Mouse (Mus musculus) liver, postnatal 0 days (tissue): Measurements from ENCODE around the gene Gm3402. TPM values are rescaled to one million over a fixed set of nuclear protein-coding genes. Genes with fewer than 3 reads are reported as not detected.
"Not testable (repeated sequence)": the region's sequence is repeated elsewhere in the genome, so short reads cannot be mapped to it uniquely, and the experiment has no call there.

Source experiments
- ATAC-seq: fragments of 200-750 bp; cut with Nextera tagmentation; 2 replicates; pipeline ENCODE4 v1.8.0; 2017; ENCODE audit warnings: mild to moderate bottlenecking, moderate library complexity
- DNase-seq: peaks from one replicate; pipeline ENCODE4 v3.0.0-alpha.2; 2016
- H3K27ac ChIP-seq: fragments of 300-500 bp; sonication (generic); 2 replicates; pipeline ENCODE4 v1.5.1; 2014; ENCODE audit warnings: antibody characterized with exemption, moderate library complexity, mild to moderate bottlenecking, low read depth
- H3K27me3 ChIP-seq: fragments of 300-500 bp; sonication (generic); 2 replicates; pipeline ENCODE4 v1.6.1; 2014; ENCODE audit warnings: low read length, control low read depth, mixed read lengths; ENCODE audit not compliant: insufficient read depth
- H3K36me3 ChIP-seq: fragments of 300-500 bp; sonication (generic); replicated peaks from 2 replicates; pipeline ENCODE4 v1.6.1; 2014; ENCODE audit warnings: mild to moderate bottlenecking, control low read depth, low read length, moderate library complexity, mixed read lengths; ENCODE audit not compliant: insufficient read depth
- H3K4me1 ChIP-seq: fragments of 300-500 bp; sonication (generic); 2 replicates; pipeline ENCODE4 v1.6.1; 2014; ENCODE audit warnings: antibody characterized with exemption, mild to moderate bottlenecking, control low read depth; ENCODE audit not compliant: insufficient read depth
- H3K4me2 ChIP-seq: fragments of 300-500 bp; sonication (generic); 2 replicates; pipeline ENCODE4 v1.6.1; 2014; ENCODE audit warnings: low read depth, mild to moderate bottlenecking, low read length, moderate library complexity, mixed read lengths
- H3K4me3 ChIP-seq: fragments of 300-500 bp; sonication (generic); 2 replicates; pipeline ENCODE4 v1.5.1; 2014; ENCODE audit warnings: low read depth, low read length
- H3K9ac ChIP-seq: fragments of 300-500 bp; sonication (generic); replicated peaks from 2 replicates; pipeline ENCODE4 v1.6.1; 2014; ENCODE audit warnings: mild to moderate bottlenecking, moderate library complexity
- H3K9me3 ChIP-seq: fragments of 300-500 bp; sonication (generic); 2 replicates; pipeline ENCODE4 v1.6.1; 2016; ENCODE audit warnings: mild to moderate bottlenecking, control low read depth, low read length, mixed read lengths
- CTCF ChIP-seq: sonication (generic); IDR thresholded peaks from 2 replicates; pipeline ENCODE4 v1.5.1; 2016; ENCODE audit warnings: antibody characterized with exemption, low read depth
- EP300 ChIP-seq: IDR thresholded peaks from 2 replicates; pipeline ENCODE4 v1.6.1; 2016; ENCODE audit warnings: antibody characterized with exemption, low read depth, mild to moderate bottlenecking
- WGBS: fragments of 180-500 bp; shearing (Covaris S2); extraction: QIAGEN DNeasy Blood & Tissue Kit; methylation state at CpG from one replicate; pipeline ENCODE4 v1.1.7; 2014; ENCODE audit not compliant: insufficient replicate concordance; 5-methylcytosine and 5-hydroxymethylcytosine counted together
- polyA plus RNA-seq: library from polyadenylated mRNA; unstranded; fragments of >200 nt; fragmentation: Nextera tagmentation; extraction: Ambion mirVana; gene quantifications from 2 replicates; pipeline ENCODE4 v1.2.1, GENCODE M21; 2015

Gm3402 gene
- polyA plus RNA-seq = not detected in 2 replicates

DNA sequence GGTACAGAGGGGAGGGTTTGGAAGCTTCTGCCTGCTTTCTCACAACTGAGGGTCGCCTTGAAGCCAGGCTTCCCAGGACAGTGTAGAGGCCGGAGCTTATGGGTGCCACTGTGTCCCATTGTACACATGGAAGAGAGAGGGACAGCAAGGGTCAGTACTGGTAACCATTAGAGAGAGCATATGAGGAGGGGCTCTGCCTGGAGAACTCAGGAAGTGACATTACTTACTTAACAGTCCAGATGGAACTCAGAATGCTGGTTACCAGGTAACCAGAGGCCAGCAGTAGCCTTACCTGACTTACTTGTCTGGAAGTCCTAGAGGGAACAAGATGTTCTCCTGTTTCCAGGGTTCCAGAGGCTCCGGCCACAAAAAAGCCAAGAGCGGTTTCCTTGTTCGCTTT is at the start of gene Gm3402:
TSS of gene Gm3402 (plus strand) at position 301 of the 400 bp plus-strand sequence.
- H3K36me3 ChIP-seq, H3K27ac ChIP-seq, H3K27me3 ChIP-seq, ATAC-seq, H3K4me2 ChIP-seq, H3K9me3 ChIP-seq, H3K4me3 ChIP-seq, DNase-seq, H3K9ac ChIP-seq, H3K4me1 ChIP-seq: not testable (repeated sequence)
- no CpG with 5 or more reads among the region's 5 CpGs for WGBS

DNA sequence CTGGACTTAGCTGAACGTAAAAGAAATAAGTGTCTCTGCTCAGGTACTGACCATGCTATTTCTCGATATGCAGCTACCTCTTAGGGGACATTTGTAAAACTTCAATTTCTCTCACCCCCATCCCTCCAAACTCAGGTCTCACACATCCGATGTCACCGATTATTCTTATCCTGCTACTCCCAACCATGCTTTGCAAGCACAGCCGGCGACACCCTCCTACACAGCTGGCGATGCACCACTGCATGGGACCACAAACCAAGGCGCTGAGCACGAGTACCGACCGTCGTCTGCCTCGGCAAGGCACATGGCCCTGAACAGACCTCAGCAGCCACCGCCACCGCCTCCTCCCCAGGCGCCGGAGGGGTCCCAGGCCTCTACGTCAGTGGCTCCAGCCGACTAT is 47.3 kb upstream of the Gm3402 start:
- Histone ChIP-seq H3K27me3 (no peaks in the 10 kb centered on the region), H3K9ac (no peak overlapping the region), H3K9me3 (no peaks in the 10 kb centered on the region), H3K4me2 (no peak overlapping the region), H3K4me1 (no peaks in the 10 kb centered on the region), H3K4me3 (no peak overlapping the region), H3K27ac (no peak overlapping the region), H3K36me3 (no peaks in the 10 kb centered on the region)
- ATAC-seq (no peak), DNase-seq (no peak)
- TF ChIP-seq EP300 (no peak), CTCF (no peak)
- WGBS = 84% methylated on average over 19 of the region's 19 CpGs

DNA sequence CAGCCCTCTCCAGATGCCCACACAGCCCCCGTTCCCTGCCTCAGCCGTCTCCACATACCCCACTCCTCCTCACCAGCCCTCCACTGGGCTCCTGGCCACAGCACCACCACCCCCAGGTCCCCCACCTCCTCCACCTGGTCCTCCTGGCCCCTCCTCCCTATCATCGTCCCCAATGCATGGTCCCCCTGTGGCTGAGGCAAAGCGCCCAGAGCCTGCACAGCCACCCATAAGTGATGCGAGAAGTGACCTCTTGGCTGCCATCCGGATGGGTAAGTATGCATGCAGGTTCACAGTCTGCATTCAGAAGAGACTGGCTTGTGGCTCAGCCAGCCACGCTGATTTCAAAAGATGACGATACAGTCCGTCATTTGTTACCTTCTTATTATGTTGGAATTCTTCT is 45.6 kb upstream of the Gm3402 start:
- H3K4me2 ChIP-seq = no peak overlapping the region
- WGBS = 86% methylated on average over 9 of the region's 9 CpGs
- no peak overlapping the region for H3K4me3 ChIP-seq
- H3K4me1 ChIP-seq = no peaks in the 10 kb centered on the region
- no peaks in the 10 kb centered on the region for H3K27me3 ChIP-seq
- H3K36me3 ChIP-seq = no peaks in the 10 kb centered on the region
- ATAC-seq (no peak), DNase-seq (no peak)
- no peak overlapping the region for H3K27ac ChIP-seq
- no peak overlapping the region for H3K9ac ChIP-seq
- H3K9me3 ChIP-seq = no peaks in the 10 kb centered on the region
- TF ChIP-seq CTCF (no peak), EP300 (no peak)

DNA sequence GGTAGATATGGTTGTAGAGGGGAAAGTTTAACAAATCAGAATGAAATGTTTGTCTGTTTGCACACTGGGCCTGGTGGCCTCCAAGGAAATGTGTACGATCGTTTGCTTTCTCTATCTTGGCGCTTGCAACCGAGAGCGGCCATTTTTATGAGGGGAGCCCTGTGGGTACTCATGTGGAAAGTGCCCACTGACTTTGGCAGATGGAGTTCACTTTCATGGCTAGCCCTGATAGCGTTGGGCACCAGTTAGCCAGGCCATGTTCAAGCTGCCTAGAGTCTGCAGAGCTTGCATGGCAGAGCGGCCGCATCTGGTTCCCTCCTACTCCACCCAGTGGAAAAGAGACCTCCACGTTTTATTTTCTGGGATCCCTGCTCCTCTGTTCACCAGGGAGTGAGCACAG is 43.1 kb upstream of the Gm3402 start:
- H3K27me3 ChIP-seq = no peaks in the 10 kb centered on the region
- no peaks in the 10 kb centered on the region for H3K4me1 ChIP-seq
- H3K9ac ChIP-seq = no peak overlapping the region
- TF ChIP-seq CTCF = no peak
- TF ChIP-seq EP300 = no peak
- no peaks in the 10 kb centered on the region for H3K9me3 ChIP-seq
- no peak overlapping the region for H3K27ac ChIP-seq
- no peak overlapping the region for H3K4me3 ChIP-seq
- DNase-seq (no peak), ATAC-seq (no peak)
- no peaks in the 10 kb centered on the region for H3K36me3 ChIP-seq
- WGBS = 84% methylated on average over 9 of the region's 9 CpGs
- no peak overlapping the region for H3K4me2 ChIP-seq

DNA sequence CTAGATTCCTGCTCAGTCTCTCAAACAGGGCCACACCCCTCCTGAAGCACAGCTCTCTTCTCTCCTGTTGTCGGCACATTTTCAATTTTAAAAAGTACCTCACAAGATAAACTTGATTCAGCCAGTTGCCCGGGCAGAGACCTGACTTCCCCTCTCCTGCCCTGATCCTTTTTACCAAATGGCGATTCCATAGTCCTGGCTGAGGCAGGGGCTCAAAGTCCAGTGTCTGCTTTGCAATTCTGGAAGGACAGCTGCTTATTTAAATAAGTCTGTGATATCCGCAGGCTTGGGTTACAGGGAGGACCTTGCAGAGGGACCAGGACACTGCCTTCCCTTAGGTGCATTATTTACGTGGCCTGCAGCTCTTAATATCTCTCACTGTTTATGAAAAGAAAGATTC is 42.6 kb upstream of the Gm3402 start:
- no peaks in the 10 kb centered on the region for H3K4me1 ChIP-seq
- H3K9ac ChIP-seq = no peak overlapping the region
- H3K4me2 ChIP-seq = peak overlapping the region; percentile 20; the same call in 1 of the 2 replicates
- TF ChIP-seq CTCF = no peak
- no peak for TF ChIP-seq EP300
- H3K36me3 ChIP-seq = no peaks in the 10 kb centered on the region
- no peak overlapping the region for H3K27ac ChIP-seq
- DNase-seq (no peak), ATAC-seq (no peak)
- WGBS = 58% methylated on average over 5 of the region's 5 CpGs
- no peak overlapping the region for H3K4me3 ChIP-seq
- no peaks in the 10 kb centered on the region for H3K27me3 ChIP-seq
- no peaks in the 10 kb centered on the region for H3K9me3 ChIP-seq

DNA sequence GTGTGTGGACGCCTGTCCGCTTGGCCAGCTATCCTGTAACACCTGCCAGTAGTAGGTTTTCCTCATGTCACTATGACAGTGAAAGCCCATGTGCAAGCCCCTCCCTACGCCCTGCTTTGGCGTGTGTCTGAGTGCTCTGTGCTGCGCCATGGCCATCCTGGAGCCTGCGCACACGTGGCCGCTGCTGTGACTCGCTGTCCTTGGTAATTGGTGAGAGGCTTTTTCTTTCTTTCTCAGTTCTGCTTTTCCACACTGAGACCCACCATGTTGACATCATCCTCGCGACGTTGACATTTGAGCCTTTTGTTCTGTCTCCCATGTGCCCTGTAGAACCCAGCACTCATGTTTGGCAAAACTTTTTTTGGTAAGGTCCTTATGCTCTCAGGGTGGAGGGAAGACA is 42.1 kb upstream of the Gm3402 start:
- Histone ChIP-seq H3K9ac (no peak overlapping the region), H3K27me3 (no peaks in the 10 kb centered on the region), H3K27ac (no peak overlapping the region), H3K36me3 (no peaks in the 10 kb centered on the region), H3K4me2 (no peak overlapping the region), H3K4me1 (no peaks in the 10 kb centered on the region), H3K4me3 (no peak overlapping the region), H3K9me3 (no peaks in the 10 kb centered on the region)
- WGBS = 75% methylated on average over 12 of the region's 12 CpGs
- no peak for ATAC-seq
- TF ChIP-seq CTCF (no peak), EP300 (no peak)
- no peak for DNase-seq

DNA sequence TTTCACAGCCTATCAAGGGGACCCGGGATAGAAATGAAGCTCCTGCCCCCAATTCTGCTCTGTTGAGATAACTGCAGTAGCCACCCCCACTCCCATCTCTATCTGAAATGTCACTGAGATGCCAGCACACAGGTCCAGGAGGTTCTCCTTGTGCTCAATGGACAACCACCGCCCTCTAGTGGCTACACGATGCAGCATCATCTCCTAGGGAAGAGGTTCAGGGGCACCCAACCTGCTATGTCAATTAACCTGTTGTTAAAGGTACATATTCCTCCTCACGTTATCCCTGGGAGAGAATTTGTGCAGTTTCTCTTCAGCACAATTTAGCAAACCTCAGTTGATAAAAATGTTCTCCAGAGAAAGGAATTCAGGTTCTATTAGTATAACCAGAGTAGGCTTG is 34.4 kb upstream of the Gm3402 start:
- WGBS = 7% methylated on average over 4 of the region's 4 CpGs
- H3K4me3 ChIP-seq, ATAC-seq, H3K4me1 ChIP-seq, DNase-seq, H3K36me3 ChIP-seq, H3K9ac ChIP-seq, H3K9me3 ChIP-seq, H3K27me3 ChIP-seq, H3K4me2 ChIP-seq, H3K27ac ChIP-seq: not testable (repeated sequence)
- TF ChIP-seq CTCF = peak; percentile 63

DNA sequence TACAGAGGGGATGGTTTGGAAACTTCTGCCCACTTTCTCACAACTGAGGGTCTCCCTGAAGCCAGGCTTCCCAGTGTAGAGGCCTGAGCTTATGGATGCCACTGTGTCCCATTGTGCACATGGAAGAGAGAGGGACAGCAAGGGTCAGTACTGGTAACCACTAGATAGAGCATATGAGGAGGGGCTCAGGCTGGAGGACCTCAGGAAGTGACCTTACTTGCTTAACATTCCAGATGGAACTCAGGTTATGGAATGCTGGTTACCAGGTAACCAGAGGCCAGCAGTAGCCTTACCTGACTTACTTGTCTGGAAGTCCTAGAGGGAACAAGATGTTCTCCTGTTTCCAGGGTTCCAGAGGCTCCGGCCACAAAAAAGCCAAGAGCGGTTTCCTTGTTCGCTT is 32.3 kb upstream of the Gm3402 start, which contains the start of gene Gm6408:
TSS of gene Gm6408 (plus strand) at position 301 of the 400 bp plus-strand sequence.
- WGBS = 90% methylated on average over 2 of the region's 3 CpGs

More for the DNA sequence above, 32.3 kb upstream of the Gm3402 start, which contains the start of gene Gm6408:
- H3K9me3 ChIP-seq, H3K4me2 ChIP-seq, H3K36me3 ChIP-seq, H3K9ac ChIP-seq, H3K4me3 ChIP-seq, H3K27me3 ChIP-seq, ATAC-seq, H3K27ac ChIP-seq, H3K4me1 ChIP-seq, DNase-seq: not testable (repeated sequence)
